Mouse (Mus musculus): ENCODE results near the gene Gm21852. TPM values are rescaled to one million over a fixed set of nuclear protein-coding genes. Genes with fewer than 3 reads are reported as not detected.
"Not testable (repeated sequence)": the region's sequence is repeated elsewhere in the genome, so short reads cannot be mapped to it uniquely, and the experiment has no call there.

The Gm21852 gene
- polyA plus RNA-seq (2015; fragmentation: Nextera tagmentation; extraction: Ambion mirVana) = not detected in 2 replicates

- not testable (repeated sequence) for ATAC-seq (ENCODE audit: low read depth); H3K27ac ChIP-seq; H3K4me2 ChIP-seq; H3K9me3 ChIP-seq (replicated peaks); H3K4me1 ChIP-seq (replicated peaks); H3K27me3 ChIP-seq; DNase-seq; H3K36me3 ChIP-seq; H3K9ac ChIP-seq; H3K4me3 ChIP-seq (replicated peaks)
- no CpG with 5 or more reads among the region's 3 CpGs for WGBS (ENCODE audit: insufficient replicate concordance)
These were observed at the start of gene Gm21852 for GRCm38 (mm10) chrY:40651896-40652295. Gm21852 (minus strand) TSS chrY:40651996.

Small RNA genes within 50 kb of the gene (microRNA-seq; reads per million reads assigned to microRNA genes)
- not detected for gene Gm27466
- not detected for gene Gm28018

Other genes with a start within 250 kb of the Gm21852 start
- gene Gm21797, start 123.8 kb upstream of the Gm21852 start, polyA plus RNA-seq (2015; fragmentation: Nextera tagmentation; extraction: Ambion mirVana) = not detected in 2 replicates
- not detected in 2 replicates for gene Gm20795, start 152.9 kb upstream of the Gm21852 start, polyA plus RNA-seq (2015; fragmentation: Nextera tagmentation; extraction: Ambion mirVana)